Mouse (Mus musculus) adrenal gland, adult 18-20 months (tissue): ENCODE measurements around the gene Mapk7. TPM values are rescaled to one million over a fixed set of nuclear protein-coding genes. Genes with fewer than 3 reads are reported as not detected.

Experiments
- DNase-seq, 2 experiments: peaks; one replicate each; pipeline ENCODE4 v3.0.0; 2021 to 2022; ENCODE audit warnings: low spot score in 2 of 2
- long read RNA-seq, 2 experiments: library from polyadenylated mRNA; stranded (forward); transcript quantifications; one replicate each; pipeline ENCODE4 v2.0.0; 2021
- total RNA-seq, 2 experiments: library from RNA; stranded (reverse); gene quantifications; 1 replicate in 1 of 2; 2 replicates in 1 of 2; pipeline ENCODE4 v1.2.3; 2021

The Mapk7 gene
- total RNA-seq: 10 to 100 TPM; 15.3 to 16.0 TPM
- long read RNA-seq, experiment 1, transcript Mapk7-201 (7 exons, 3,019 nt): major isoform, 13 of 29 reads
- long read RNA-seq, experiment 1, partial matches to known transcripts: 4 of 29 reads
- long read RNA-seq, experiment 1, other reads (novel, unspliced or antisense): 11 of 29 reads
- long read RNA-seq, experiment 2, transcript Mapk7-201 (7 exons, 3,019 nt): major isoform, 6 of 20 reads
- long read RNA-seq, experiment 2, partial matches to known transcripts: 6 of 20 reads
- long read RNA-seq, experiment 2, other reads (novel, unspliced or antisense): 8 of 20 reads

DNA sequence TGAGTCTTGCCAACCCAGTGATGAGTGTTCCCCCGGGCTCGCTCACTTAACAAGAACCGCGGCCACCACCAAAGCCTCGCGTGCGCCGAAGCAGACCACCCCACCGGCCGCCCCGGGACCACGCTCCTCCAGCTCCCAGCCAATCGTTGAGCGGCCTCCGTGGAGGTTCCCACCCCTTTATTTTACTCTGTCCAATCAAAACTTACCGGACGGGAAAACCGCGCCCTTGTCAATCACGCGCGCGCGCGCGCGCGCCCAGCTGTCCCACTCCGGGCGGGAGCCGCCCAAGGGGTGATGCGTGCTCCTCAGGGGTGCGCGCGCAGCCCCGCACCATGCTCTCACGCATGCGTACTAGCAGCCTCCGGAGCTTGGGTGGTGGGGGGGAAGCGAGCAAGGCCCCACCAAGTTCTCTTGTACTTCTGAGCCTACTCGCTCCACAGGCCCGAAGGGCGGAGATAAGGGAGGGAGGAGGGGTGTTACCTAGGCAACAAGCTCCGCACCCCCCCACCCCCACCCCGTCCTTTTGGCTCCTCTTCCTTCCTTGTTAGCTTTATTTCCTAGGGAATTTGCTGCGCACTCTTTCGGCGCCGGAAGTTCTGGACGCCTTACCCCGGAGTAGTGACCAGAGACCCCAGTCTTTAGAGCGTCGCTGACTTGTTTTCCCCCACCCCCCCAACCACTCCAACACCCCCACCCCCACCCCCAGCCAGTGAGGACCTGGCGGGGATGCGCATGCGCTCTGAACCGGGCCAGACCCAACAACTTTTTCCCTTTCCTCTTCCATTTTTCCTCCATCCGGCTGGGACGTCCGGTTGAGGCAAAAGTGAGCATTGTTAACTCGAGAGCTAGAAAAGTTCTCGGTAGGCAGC, at the start of gene Mapk7:
Gene Mapk7, minus strand, starts transcription at position 278 of the 869 bp plus-strand sequence.
- peak; percentile 88 to 91 for DNase-seq

- DNase-seq: no peak
Observed at GRCm38 (mm10) chr11:61541106-61541505, 46.9 kb upstream of the Mapk7 start.

GRCm38 (mm10) chr11:61540642-61541041, 46.4 kb upstream of the Mapk7 start:
- DNase-seq: no peak

DNA sequence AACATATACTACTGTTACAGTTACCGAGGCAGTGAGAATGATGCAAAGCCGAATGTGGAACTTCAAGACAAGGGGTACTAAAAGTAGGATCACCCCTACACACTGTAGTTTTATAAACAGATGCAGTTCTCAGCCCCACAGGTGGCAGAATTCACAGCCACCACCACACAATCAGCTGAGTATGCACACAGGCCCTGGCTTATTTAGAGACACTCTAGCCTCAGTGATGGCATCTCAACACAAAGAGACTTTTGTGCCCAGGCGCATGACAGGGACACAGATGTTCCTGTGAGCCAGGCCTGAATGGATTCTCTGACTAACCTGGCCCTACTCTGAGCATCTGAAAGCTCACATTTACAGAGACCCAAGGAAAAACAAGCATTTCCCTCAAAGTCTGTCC, 43.2 kb upstream of the Mapk7 start:
- no peak for DNase-seq

GRCm38 (mm10) chr11:61536952-61537351, 42.7 kb upstream of the Mapk7 start:
- DNase-seq: no peak

DNA sequence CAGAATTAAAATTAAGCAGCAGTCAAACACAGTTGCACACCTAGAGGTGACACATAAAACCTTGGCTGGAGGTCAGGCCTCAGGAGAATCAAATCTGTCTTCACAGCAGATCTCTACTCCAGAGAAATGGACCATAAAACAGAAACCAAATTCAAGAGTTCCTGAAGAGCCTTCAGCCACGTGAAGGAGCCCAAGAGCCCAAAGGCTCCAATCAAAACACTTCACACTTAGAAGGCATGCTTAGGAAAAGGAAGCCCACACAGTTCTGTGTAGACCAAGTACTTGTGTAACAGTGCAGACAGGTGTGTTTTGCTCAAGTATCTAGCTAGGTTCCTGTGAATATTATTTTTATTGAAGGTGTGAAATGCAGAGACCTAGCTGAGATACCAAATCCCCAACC, 41.3 kb upstream of the Mapk7 start:
- no peak for DNase-seq

DNA sequence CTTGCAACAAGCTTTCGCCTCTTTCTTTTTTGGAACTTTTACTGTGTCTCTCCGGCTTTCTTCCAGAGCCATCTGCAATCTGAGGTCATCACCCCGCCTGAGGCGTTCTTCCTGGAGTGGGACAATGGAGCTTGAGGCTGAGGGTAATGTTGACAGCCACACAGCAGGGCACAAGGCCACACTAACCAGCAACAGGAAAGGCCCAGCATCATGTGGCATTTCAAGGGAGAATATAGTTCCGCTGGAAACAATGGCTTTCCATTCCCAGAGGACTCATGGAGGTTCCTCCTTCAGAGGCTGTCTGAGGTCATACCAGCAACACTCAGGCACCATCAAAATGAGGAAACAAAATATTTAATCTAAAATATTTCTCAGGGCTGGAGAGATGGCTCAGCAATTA, 39.4 kb upstream of the Mapk7 start:
- no peak for DNase-seq

GRCm38 (mm10) chr11:61532820-61533219, 38.6 kb upstream of the Mapk7 start:
- no peak for DNase-seq

GRCm38 (mm10) chr11:61529268-61529713, 35.1 kb upstream of the Mapk7 start:
- DNase-seq: no peak

DNA sequence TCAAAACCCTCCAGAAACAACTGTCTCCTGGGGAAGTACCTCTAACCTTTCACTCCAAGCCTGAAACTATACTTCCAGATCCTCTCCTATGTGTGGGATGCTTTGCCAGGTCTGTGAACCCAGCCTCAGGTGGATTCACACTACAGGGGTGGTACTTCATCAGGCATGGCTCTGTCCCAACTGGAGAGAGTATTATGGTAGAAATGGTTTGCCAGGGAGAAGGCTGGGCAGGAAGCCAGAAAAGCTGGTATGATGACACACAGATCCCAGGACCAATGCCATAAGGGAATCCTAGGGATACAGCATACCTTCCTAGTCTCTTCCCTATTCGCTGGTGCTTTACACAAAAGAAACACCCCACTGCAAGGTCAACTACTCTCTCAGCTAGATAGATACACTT, 32.7 kb upstream of the Mapk7 start:
- DNase-seq: peak in 1 of 2 experiments; percentile 24

DNA sequence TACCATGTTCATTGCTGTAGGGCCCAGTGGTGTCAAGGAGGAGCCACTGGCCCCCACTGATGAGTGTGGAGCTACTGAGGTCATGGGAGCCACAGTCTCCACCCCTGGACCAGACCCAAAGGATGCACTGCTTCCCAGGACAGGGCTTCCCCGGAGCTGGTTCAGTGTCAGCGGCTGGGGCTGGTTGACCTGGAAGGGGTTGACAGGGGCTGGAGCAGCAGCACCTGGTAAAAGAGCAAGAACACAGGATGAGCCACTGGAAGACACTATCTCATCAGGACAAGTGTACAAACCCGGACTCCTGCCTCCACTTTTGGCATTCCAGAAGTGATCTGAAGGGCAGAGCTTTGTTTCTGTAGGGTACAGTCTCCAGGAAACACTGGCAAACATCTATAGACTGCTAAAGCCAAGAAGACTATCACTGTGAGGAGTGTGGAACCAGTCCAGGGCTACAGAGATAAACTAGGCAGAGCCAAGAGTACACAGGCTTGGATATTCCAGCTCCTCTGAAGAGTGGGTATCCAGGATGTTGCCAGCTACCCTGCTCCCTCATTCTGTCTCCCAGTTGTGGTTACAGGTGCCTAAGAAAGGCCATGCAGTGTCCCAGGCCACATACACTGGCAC, 25.4 kb upstream of the Mapk7 start:
- no peak for DNase-seq

- DNase-seq: no peak
Observed at GRCm38 (mm10) chr11:61518871-61519270, 24.7 kb upstream of the Mapk7 start.

GRCm38 (mm10) chr11:61517971-61518370, 23.8 kb upstream of the Mapk7 start:
- DNase-seq: no peak

- no peak for DNase-seq
Observed at GRCm38 (mm10) chr11:61514953-61515352, 20.7 kb upstream of the Mapk7 start.

- DNase-seq: peak; percentile 94 to 96
Observed at GRCm38 (mm10) chr11:61504713-61505257, 10.6 kb upstream of the Mapk7 start, which contains the start of gene B9d1. Gene B9d1 (plus strand): TSS chr11:61505144.

- no peak for DNase-seq
Observed at GRCm38 (mm10) chr11:61503933-61504332, 9.7 kb upstream of the Mapk7 start.

- DNase-seq: no peak
Observed at GRCm38 (mm10) chr11:61498736-61499504, 4.7 kb upstream of the Mapk7 start.

DNA sequence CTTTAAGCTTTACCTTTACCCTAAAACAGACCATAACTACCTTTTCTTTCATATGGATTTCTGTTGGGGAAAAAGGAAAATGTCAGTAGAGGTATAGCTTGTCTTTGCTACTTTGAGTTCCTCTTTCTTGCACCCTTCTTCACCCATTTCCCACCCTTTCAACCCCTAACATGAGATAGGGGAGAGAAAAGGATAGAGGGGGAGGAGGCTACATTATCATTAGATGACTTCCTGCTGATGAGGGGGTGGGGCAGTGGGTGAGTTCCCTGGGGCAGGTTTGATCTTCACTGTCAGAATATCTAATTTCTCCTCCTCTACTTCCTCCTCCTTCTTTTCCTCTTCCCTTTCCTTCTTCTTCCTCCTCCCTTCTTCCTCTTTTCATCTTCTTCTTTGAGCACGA, 3.3 kb upstream of the Mapk7 start:
- DNase-seq: no peak

- no peak for DNase-seq
Observed at GRCm38 (mm10) chr11:61495528-61495927, 1.3 kb upstream of the Mapk7 start.

GRCm38 (mm10) chr11:61493525-61494128, 579 bp downstream of the Mapk7 start:
- DNase-seq: peak; percentile 42 to 46
